Mouse (Mus musculus): ENCODE measurements at regions not wholly inside any gene's neighbourhood (a gene's known extent, or its start where the extent isn't known, plus 50 kb on each side); places are given as distances from the start of the nearest gene placed in this dataset.

- TF ChIP-seq CTCF (IDR thresholded peaks at IDR 0.05; ENCODE audit: control insufficient read depth, insufficient read depth, insufficient read length) (no peak), FOSL1 (IDR thresholded peaks at IDR 0.05; ENCODE audit: insufficient read depth, low read length, poor library complexity, severe bottlenecking) (peak; percentile 19), USF1 (IDR thresholded peaks at IDR 0.05; ENCODE audit: low read depth) (no peak), CEBPB (IDR thresholded peaks at IDR 0.05; ENCODE audit: low read depth) (no peak), MYOD1 (IDR thresholded peaks at IDR 0.05; ENCODE audit: control insufficient read depth, insufficient read length, low read depth) (no peak), MAX (IDR thresholded peaks at IDR 0.05) (no peak), MYOG (IDR thresholded peaks at IDR 0.05; ENCODE audit: control insufficient read depth, extremely low read depth, insufficient read length) (no peak)
These were observed 159.2 kb upstream of the Pgrmc2 start for GRCm38 (mm10) chr3:41241856-41242552.

Measured in C2C12 (cell line).